Mouse (Mus musculus): ENCODE results near the gene Cacna2d2. TPM values are rescaled to one million over a fixed set of nuclear protein-coding genes. Genes with fewer than 3 reads are reported as not detected.

Cacna2d2 gene
- polyA plus RNA-seq, 1 experiment from 2014 or later: 0.76 TPM

GRCm38 (mm10) chr9:107504662-107505537 lies 105.5 kb downstream of the Cacna2d2 start:
- Histone ChIP-seq H3K9me3 (no peaks in the 10 kb centered on the region), H3K4me3 (no peak overlapping the region), H3K9ac (0 out of 2 replicates have a peak overlapping the region, but pooled peaks have one; percentile 0), H3K27me3 (peaks cover 20% of the 10 kb centered on the region), H3K36me3 (no peaks in the 10 kb centered on the region), H3K4me2 (no peak overlapping the region), H3K27ac (no peak overlapping the region), H3K4me1 (peaks cover 52% of the 10 kb centered on the region)
- no peak for ATAC-seq (ENCODE audit: insufficient number of reproducible peaks, insufficient read depth, low FRiP score, low TSS enrichment, low read depth)
- WGBS: 58% methylated on average over 19 of the region's 19 CpGs

DNA sequence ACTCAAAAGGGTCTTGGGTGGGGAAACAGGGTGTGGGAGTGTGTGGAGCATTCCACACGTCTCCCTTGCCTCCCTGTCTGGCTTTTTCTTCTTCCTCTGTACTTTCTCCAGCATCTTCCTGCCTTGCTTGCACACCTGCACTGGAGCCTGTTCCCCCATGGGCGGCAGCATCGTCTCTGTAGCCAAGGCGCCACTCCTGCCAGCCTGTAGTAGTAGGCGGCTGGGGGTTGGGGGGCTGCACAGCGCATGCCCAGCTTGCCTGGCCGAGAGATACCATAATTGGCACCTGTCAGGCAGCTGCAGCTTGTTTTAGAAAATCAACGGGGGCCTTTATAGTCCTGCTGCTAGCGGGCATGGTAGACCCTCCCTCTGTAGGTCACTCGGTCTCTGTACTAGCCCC lies 108.9 kb downstream of the Cacna2d2 start:
- Histone ChIP-seq H3K9me3 (no peaks in the 10 kb centered on the region), H3K27ac (no peak overlapping the region), H3K36me3 (no peaks in the 10 kb centered on the region), H3K4me2 (no peak overlapping the region; the same call in 1 of the 2 replicates), H3K4me3 (no peak overlapping the region), H3K27me3 (peaks cover 27% of the 10 kb centered on the region), H3K4me1 (peaks cover 76% of the 10 kb centered on the region), H3K9ac (no peak overlapping the region)
- ATAC-seq (ENCODE audit: insufficient number of reproducible peaks, insufficient read depth, low FRiP score, low TSS enrichment, low read depth): no peak
- 41% methylated on average over 10 of the region's 10 CpGs for WGBS

GRCm38 (mm10) chr9:107510384-107511100 lies 111.1 kb downstream of the Cacna2d2 start:
- 0 out of 2 replicates have a peak overlapping the region, but pooled peaks have one; percentile 16 for H3K9ac ChIP-seq
- 0 out of 2 replicates have a peak overlapping the region, but pooled peaks have one; percentile 2 for H3K4me2 ChIP-seq
- H3K9me3 ChIP-seq: no peaks in the 10 kb centered on the region
- H3K27ac ChIP-seq: peak overlapping the region; percentile 80
- H3K36me3 ChIP-seq: no peaks in the 10 kb centered on the region
- H3K27me3 ChIP-seq: peaks cover 31% of the 10 kb centered on the region
- WGBS: 50% methylated on average over 14 of the region's 14 CpGs
- no peak for ATAC-seq (ENCODE audit: insufficient number of reproducible peaks, insufficient read depth, low FRiP score, low TSS enrichment, low read depth)
- H3K4me3 ChIP-seq: no peak overlapping the region
- peaks cover 57% of the 10 kb centered on the region for H3K4me1 ChIP-seq

GRCm38 (mm10) chr9:107511436-107511835 lies 112.0 kb downstream of the Cacna2d2 start:
- WGBS: 47% methylated on average over 8 of the region's 8 CpGs
- Histone ChIP-seq H3K4me3 (no peak overlapping the region), H3K36me3 (no peaks in the 10 kb centered on the region), H3K27ac (peak overlapping the region; percentile 80), H3K9ac (0 out of 2 replicates have a peak overlapping the region, but pooled peaks have one; percentile 40), H3K4me1 (peaks cover 55% of the 10 kb centered on the region), H3K27me3 (peaks cover 27% of the 10 kb centered on the region), H3K9me3 (no peaks in the 10 kb centered on the region), H3K4me2 (0 out of 2 replicates have a peak overlapping the region, but pooled peaks have one; percentile 9)
- peak; percentile 15; the same call in 1 of the 2 replicates for ATAC-seq (ENCODE audit: insufficient number of reproducible peaks, insufficient read depth, low FRiP score, low TSS enrichment, low read depth)

- no peaks in the 10 kb centered on the region for H3K36me3 ChIP-seq
- H3K9me3 ChIP-seq: no peaks in the 10 kb centered on the region
- H3K4me3 ChIP-seq: no peak overlapping the region
- peaks cover 28% of the 10 kb centered on the region for H3K27me3 ChIP-seq
- no peak overlapping the region for H3K27ac ChIP-seq
- no peak overlapping the region for H3K9ac ChIP-seq
- peaks cover 50% of the 10 kb centered on the region for H3K4me1 ChIP-seq
- 76% methylated on average over 16 of the region's 16 CpGs for WGBS
- no peak for ATAC-seq (ENCODE audit: insufficient number of reproducible peaks, insufficient read depth, low FRiP score, low TSS enrichment, low read depth)
- H3K4me2 ChIP-seq: no peak overlapping the region
Observed at GRCm38 (mm10) chr9:107512326-107512725, 112.9 kb downstream of the Cacna2d2 start.

DNA sequence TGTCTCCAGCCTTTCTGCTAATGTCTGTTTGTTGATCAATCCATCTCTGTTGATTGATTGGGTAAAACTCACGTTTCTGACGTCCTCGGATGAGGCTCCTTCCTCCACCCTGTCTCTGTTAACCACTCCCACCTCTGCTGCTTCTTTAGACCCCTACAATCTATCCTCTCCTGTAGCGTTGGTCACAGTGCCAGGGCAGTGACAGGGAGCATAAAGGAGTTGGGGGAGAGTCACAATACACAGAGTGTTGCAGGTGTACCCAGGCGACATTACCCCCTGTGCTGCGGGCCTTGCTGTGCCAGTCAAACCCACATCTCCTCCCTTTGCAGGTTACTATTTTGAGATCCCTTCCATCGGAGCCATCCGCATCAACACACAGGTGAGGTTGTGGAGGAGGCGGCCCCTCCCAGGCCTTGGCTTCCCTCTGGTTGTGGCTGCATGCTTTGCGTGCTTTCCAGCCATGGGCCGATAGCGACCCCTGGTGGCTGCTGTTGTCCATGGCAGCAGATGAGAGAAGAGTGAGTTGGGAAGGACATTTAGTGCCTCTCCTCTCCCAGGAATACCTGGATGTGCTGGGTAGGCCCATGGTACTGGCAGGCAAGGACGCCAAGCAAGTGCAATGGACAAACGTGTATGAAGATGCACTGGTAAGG lies 115.0 kb downstream of the Cacna2d2 start:
- H3K9ac ChIP-seq: no peak overlapping the region
- H3K27ac ChIP-seq: no peak overlapping the region
- H3K27me3 ChIP-seq: peaks cover 21% of the 10 kb centered on the region
- no peaks in the 10 kb centered on the region for H3K9me3 ChIP-seq
- 24% methylated on average over 14 of the region's 14 CpGs for WGBS
- H3K4me1 ChIP-seq: peaks cover 32% of the 10 kb centered on the region
- no peaks in the 10 kb centered on the region for H3K36me3 ChIP-seq
- no peak overlapping the region for H3K4me3 ChIP-seq
- no peak overlapping the region for H3K4me2 ChIP-seq
- ATAC-seq (ENCODE audit: insufficient number of reproducible peaks, insufficient read depth, low FRiP score, low TSS enrichment, low read depth): no peak

- H3K27ac ChIP-seq: no peak overlapping the region
- no peak for ATAC-seq (ENCODE audit: insufficient number of reproducible peaks, insufficient read depth, low FRiP score, low TSS enrichment, low read depth)
Observed at GRCm38 (mm10) chr9:107520331-107520730, 120.9 kb downstream of the Cacna2d2 start.

GRCm38 (mm10) chr9:107521190-107521589 lies 121.8 kb downstream of the Cacna2d2 start:
- Histone ChIP-seq H3K4me1 (peaks cover 26% of the 10 kb centered on the region), H3K4me3 (no peak overlapping the region), H3K27ac (no peak overlapping the region), H3K36me3 (no peaks in the 10 kb centered on the region), H3K27me3 (peaks cover 40% of the 10 kb centered on the region), H3K4me2 (0 out of 2 replicates have a peak overlapping the region, but pooled peaks have one; percentile 50), H3K9me3 (no peaks in the 10 kb centered on the region), H3K9ac (no peak overlapping the region)
- WGBS: 37% methylated on average over 5 of the region's 5 CpGs
- ATAC-seq (ENCODE audit: insufficient number of reproducible peaks, insufficient read depth, low FRiP score, low TSS enrichment, low read depth): no peak

More at GRCm38 (mm10) chr9:107520331-107520730, 120.9 kb downstream of the Cacna2d2 start:
- Histone ChIP-seq H3K9me3 (no peaks in the 10 kb centered on the region), H3K4me1 (peaks cover 24% of the 10 kb centered on the region), H3K4me2 (no peak overlapping the region), H3K9ac (no peak overlapping the region), H3K36me3 (no peaks in the 10 kb centered on the region), H3K27me3 (peaks cover 31% of the 10 kb centered on the region), H3K4me3 (no peak overlapping the region)
- 58% methylated on average over 6 of the region's 6 CpGs for WGBS

GRCm38 (mm10) chr9:107521711-107522399 lies 122.4 kb downstream of the Cacna2d2 start:
- H3K36me3 ChIP-seq: no peaks in the 10 kb centered on the region
- ATAC-seq (ENCODE audit: insufficient number of reproducible peaks, insufficient read depth, low FRiP score, low TSS enrichment, low read depth): peak; percentile 38; the same call in 1 of the 2 replicates

DNA sequence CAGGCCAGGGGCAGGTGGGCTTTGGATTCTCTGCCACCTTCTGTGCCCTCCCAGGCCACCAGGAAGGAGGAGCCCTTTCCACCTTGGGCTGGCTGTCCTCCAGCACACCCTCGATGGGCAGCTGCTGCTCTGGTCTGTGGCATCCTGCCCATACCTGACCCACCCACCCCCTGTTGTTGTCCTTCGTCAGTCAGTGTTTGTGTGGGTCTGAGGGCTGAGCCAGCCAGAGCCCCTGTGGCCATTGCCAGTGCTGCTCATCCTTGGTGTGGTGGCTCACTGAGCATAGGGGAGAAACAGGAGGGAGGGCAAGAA lies 122.9 kb downstream of the Cacna2d2 start:
- Histone ChIP-seq H3K4me1 (peaks cover 38% of the 10 kb centered on the region), H3K36me3 (no peaks in the 10 kb centered on the region), H3K4me2 (peak overlapping the region; percentile 50), H3K9me3 (no peaks in the 10 kb centered on the region), H3K27ac (no peak overlapping the region), H3K27me3 (peaks cover 48% of the 10 kb centered on the region), H3K4me3 (no peak overlapping the region), H3K9ac (peak overlapping the region; percentile 51)
- WGBS: 40% methylated on average over 2 of the region's 2 CpGs
- ATAC-seq (ENCODE audit: insufficient number of reproducible peaks, insufficient read depth, low FRiP score, low TSS enrichment, low read depth): 0 out of 2 replicates have a peak, but pooled peaks have one; percentile 15

More at GRCm38 (mm10) chr9:107521711-107522399, 122.4 kb downstream of the Cacna2d2 start:
- peaks cover 44% of the 10 kb centered on the region for H3K27me3 ChIP-seq
- peak overlapping the region; percentile 50 for H3K4me2 ChIP-seq
- H3K27ac ChIP-seq: no peak overlapping the region
- no peaks in the 10 kb centered on the region for H3K9me3 ChIP-seq
- H3K4me3 ChIP-seq: peak overlapping the region; percentile 6; the same call in 1 of the 2 replicates
- 19% methylated on average over 25 of the region's 25 CpGs for WGBS
- peaks cover 33% of the 10 kb centered on the region for H3K4me1 ChIP-seq
- H3K9ac ChIP-seq: peak overlapping the region; percentile 51
